Mouse (Mus musculus): ENCODE data around the gene Cetn3.

Cetn3 gene

GRCm38 (mm10) chr13:81782971-81783404 lies at the start of gene Cetn3:
Gene Cetn3, plus strand, starts transcription at chr13:81783077.
- peak; percentile 91 to 92 for DNase-seq (ENCODE audit: low read depth in 2 of 2, low spot score in 2 of 2)

GRCm38 (mm10) chr13:81736606-81737005 lies 46.3 kb upstream of the Cetn3 start:
- no peak for DNase-seq (ENCODE audit: low read depth in 2 of 2, low spot score in 2 of 2)

- DNase-seq (ENCODE audit: low read depth in 2 of 2, low spot score in 2 of 2), result no peak
These were observed 42.0 kb upstream of the Cetn3 start for GRCm38 (mm10) chr13:81740898-81741297.

- DNase-seq (ENCODE audit: low read depth in 2 of 2, low spot score in 2 of 2), result no peak
These were observed 39.3 kb upstream of the Cetn3 start for GRCm38 (mm10) chr13:81743391-81744091.

- no peak for DNase-seq (ENCODE audit: low read depth in 2 of 2, low spot score in 2 of 2)
These were observed 38.8 kb upstream of the Cetn3 start for GRCm38 (mm10) chr13:81744092-81744396.

GRCm38 (mm10) chr13:81754878-81755277 lies 28.0 kb upstream of the Cetn3 start:
- DNase-seq (ENCODE audit: low read depth in 2 of 2, low spot score in 2 of 2), result no peak

GRCm38 (mm10) chr13:81755324-81755723 lies 27.6 kb upstream of the Cetn3 start:
- DNase-seq (ENCODE audit: low read depth in 2 of 2, low spot score in 2 of 2), result no peak

- no peak for DNase-seq (ENCODE audit: low read depth in 2 of 2, low spot score in 2 of 2)
These were observed 25.7 kb upstream of the Cetn3 start for GRCm38 (mm10) chr13:81757058-81757660.

- peak in 1 of 2 experiments; percentile 5 for DNase-seq (ENCODE audit: low read depth in 2 of 2, low spot score in 2 of 2)
These were observed 22.5 kb upstream of the Cetn3 start for GRCm38 (mm10) chr13:81760379-81760778.

- DNase-seq (ENCODE audit: low read depth in 2 of 2, low spot score in 2 of 2), result peak in 1 of 2 experiments; percentile 39
These were observed 21.2 kb upstream of the Cetn3 start for GRCm38 (mm10) chr13:81761566-81762186.

- DNase-seq (ENCODE audit: low read depth in 2 of 2, low spot score in 2 of 2), result no peak
These were observed 18.7 kb upstream of the Cetn3 start for GRCm38 (mm10) chr13:81764173-81764572.

- peak; percentile 57 to 71 for DNase-seq (ENCODE audit: low read depth in 2 of 2, low spot score in 2 of 2)
These were observed 15.7 kb upstream of the Cetn3 start for GRCm38 (mm10) chr13:81767038-81767659.

GRCm38 (mm10) chr13:81776217-81776616 lies 6.7 kb upstream of the Cetn3 start:
- DNase-seq (ENCODE audit: low read depth in 2 of 2, low spot score in 2 of 2), result no peak

- no peak for DNase-seq (ENCODE audit: low read depth in 2 of 2, low spot score in 2 of 2)
These were observed 402 bp upstream of the Cetn3 start for GRCm38 (mm10) chr13:81782475-81782874.

- DNase-seq (ENCODE audit: low read depth in 2 of 2, low spot score in 2 of 2), result peak; percentile 95 to 96
These were observed 797 bp downstream of the Cetn3 start for GRCm38 (mm10) chr13:81783405-81784342.

GRCm38 (mm10) chr13:81785766-81786480 lies 3.0 kb downstream of the Cetn3 start:
- DNase-seq (ENCODE audit: low read depth in 2 of 2, low spot score in 2 of 2), result no peak

GRCm38 (mm10) chr13:81790160-81790559 lies 7.3 kb downstream of the Cetn3 start:
- DNase-seq (ENCODE audit: low read depth in 2 of 2, low spot score in 2 of 2), result no peak

- no peak for DNase-seq (ENCODE audit: low read depth in 2 of 2, low spot score in 2 of 2)
These were observed 9.0 kb downstream of the Cetn3 start for GRCm38 (mm10) chr13:81791861-81792260.

GRCm38 (mm10) chr13:81793850-81794249 lies 11.0 kb downstream of the Cetn3 start:
- peak; percentile 7 to 25 for DNase-seq (ENCODE audit: low read depth in 2 of 2, low spot score in 2 of 2)

- no peak for DNase-seq (ENCODE audit: low read depth in 2 of 2, low spot score in 2 of 2)
These were observed 18.2 kb downstream of the Cetn3 start for GRCm38 (mm10) chr13:81801121-81801520.

Data from CD8-positive naive resting alpha-beta T cell, adult 2 months (primary cell).